Mouse (Mus musculus) bone marrow, adult 2 months (tissue): Measurements from ENCODE around the gene Plekha5. TPM values are rescaled to one million over a fixed set of nuclear protein-coding genes. Genes with fewer than 3 reads are reported as not detected.

ENCODE experiments used
- H3K27ac ChIP-seq: fragments of 200-500 bp; 2 replicates; pipeline ENCODE4 v1.5.1; 2012; ENCODE audit warnings: low read depth, mild to moderate bottlenecking, control low read depth, inconsistent platforms, low read length; ENCODE audit not compliant: control insufficient read depth, poor library complexity, insufficient read depth
- H3K4me1 ChIP-seq: fragments of 200-500 bp; 2 replicates; pipeline ENCODE4 v1.6.1; 2011; ENCODE audit warnings: low read length; ENCODE audit not compliant: control insufficient read depth, insufficient read depth
- H3K4me3 ChIP-seq: fragments of 200-500 bp; replicated peaks from 2 replicates; pipeline ENCODE3; 2011; ENCODE audit warnings: mild to moderate bottlenecking, low read depth, low read length, control low read depth; ENCODE audit not compliant: control insufficient read depth
- CTCF ChIP-seq: fragments of 200-500 bp; IDR thresholded peaks from 2 replicates; pipeline ENCODE4 v1.5.1; 2011; ENCODE audit warnings: low read length, control low read depth; ENCODE audit not compliant: control insufficient read depth, insufficient read depth
- POLR2A ChIP-seq: fragments of 200-500 bp; IDR thresholded peaks from 2 replicates; pipeline ENCODE4 v1.6.1; 2011; ENCODE audit warnings: low read depth, mild to moderate bottlenecking, control low read depth, low read length, borderline replicate concordance; ENCODE audit not compliant: control insufficient read depth
- WGBS: fragments of 180-500 bp; shearing (Covaris S2); methylation state at CpG from one replicate; pipeline ENCODE4 v1.1.7; 2018; 5-methylcytosine and 5-hydroxymethylcytosine counted together
- polyA plus RNA-seq: library from polyadenylated mRNA; stranded (reverse); fragments of >200 nt; gene quantifications from 2 replicates; pipeline ENCODE4 v1.2.4, GENCODE M21; 2011; ENCODE audit warnings: low replicate concordance; ENCODE audit not compliant: missing spikeins, insufficient read depth, insufficient read length

The Plekha5 gene
- polyA plus RNA-seq, 1 experiment = 3.8 TPM

GRCm38 (mm10) chr6:140423041-140423845 is 611 bp upstream of the Plekha5 start:
- TF ChIP-seq CTCF (no peak), POLR2A (no peak)
- Histone ChIP-seq H3K27ac (no peak overlapping the region), H3K4me1 (no peaks in the 10 kb centered on the region), H3K4me3 (peak overlapping the region; percentile 34)
- 19% methylated on average over 29 of the region's 29 CpGs for WGBS

DNA sequence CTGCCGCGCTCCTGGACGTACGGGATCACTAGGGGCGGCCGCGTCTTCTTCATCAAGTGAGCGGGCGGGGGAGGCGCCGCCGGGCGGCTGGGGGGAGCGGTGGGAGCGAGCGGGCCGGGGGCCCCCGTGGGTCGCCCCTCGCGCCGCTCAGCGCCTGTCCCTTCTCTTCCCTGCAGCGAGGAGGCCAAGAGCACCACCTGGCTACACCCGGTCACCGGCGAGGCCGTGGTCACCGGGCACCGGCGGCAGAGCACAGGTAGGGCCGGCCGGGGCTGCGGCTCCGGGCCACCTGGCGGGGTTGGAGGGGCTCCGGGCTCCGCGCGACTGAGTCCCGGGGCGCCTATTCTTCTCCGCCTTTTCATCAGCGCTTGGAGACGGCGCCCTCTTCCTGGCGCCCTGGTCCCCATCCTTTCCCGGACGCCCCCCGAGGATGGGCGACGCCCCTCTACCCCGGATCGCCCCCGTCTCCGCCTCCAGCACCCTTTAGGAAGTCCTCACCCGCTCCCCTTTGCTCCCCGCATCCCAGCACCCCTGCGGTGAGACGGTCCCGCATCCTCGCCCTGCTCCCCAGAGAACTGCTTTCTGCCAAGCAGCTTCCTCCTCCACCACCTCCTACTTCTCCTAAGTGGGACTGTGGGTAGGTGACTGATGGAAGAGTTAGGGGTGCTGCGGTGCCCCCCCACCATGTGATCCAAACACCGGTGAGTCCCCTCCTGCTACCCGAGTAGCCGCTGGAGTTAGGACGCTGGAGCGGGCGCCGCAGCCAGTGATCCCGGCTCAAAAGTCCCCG is 542 bp downstream of the Plekha5 start:
- under 1% methylated on average over 56 of the region's 72 CpGs for WGBS
- TF ChIP-seq CTCF (no peak), POLR2A (no peak)
- Histone ChIP-seq H3K4me3 (peak overlapping the region; percentile 54), H3K4me1 (no peaks in the 10 kb centered on the region), H3K27ac (no peak overlapping the region)

GRCm38 (mm10) chr6:140424991-140425361 is 1.1 kb downstream of the Plekha5 start:
- Histone ChIP-seq H3K27ac (no peak overlapping the region), H3K4me3 (peak overlapping the region; percentile 45), H3K4me1 (no peaks in the 10 kb centered on the region)
- no peak for TF ChIP-seq POLR2A
- no peak for TF ChIP-seq CTCF
- WGBS = 5% methylated on average over 17 of the region's 17 CpGs

DNA sequence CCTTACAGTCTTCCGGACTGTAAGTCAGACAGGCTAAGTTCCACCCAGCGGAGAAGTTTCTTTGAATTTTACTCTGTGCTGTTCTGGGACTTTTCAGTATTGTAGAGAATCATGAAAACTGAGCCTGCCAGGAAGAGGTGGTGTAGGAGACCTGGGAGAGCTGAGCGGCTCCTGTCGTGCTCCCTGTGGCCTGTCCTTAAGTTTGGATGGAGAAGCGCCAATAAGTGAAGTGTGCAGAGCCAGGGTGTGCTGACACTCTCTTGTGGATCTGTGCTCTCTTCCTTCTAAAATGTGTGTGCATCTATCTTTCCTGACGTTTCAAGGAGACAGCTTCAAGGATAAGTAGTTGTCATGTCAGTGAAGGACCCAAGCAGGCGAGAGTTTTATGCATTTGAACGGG is 5.4 kb downstream of the Plekha5 start:
- Histone ChIP-seq H3K4me1 (no peaks in the 10 kb centered on the region), H3K4me3 (no peak overlapping the region), H3K27ac (no peak overlapping the region)
- TF ChIP-seq CTCF (no peak), POLR2A (no peak)
- WGBS = 83% methylated on average over 8 of the region's 8 CpGs

- H3K27ac ChIP-seq = no peak overlapping the region
- no peak overlapping the region for H3K4me3 ChIP-seq
- WGBS = 89% methylated on average over 9 of the region's 9 CpGs
- no peaks in the 10 kb centered on the region for H3K4me1 ChIP-seq
- no peak for TF ChIP-seq POLR2A
- no peak for TF ChIP-seq CTCF
These were observed 8.5 kb downstream of the Plekha5 start for GRCm38 (mm10) chr6:140432363-140432762.

- Histone ChIP-seq H3K27ac (no peak overlapping the region), H3K4me3 (no peak overlapping the region), H3K4me1 (no peaks in the 10 kb centered on the region)
- WGBS = 82% methylated on average over 5 of the region's 5 CpGs
- TF ChIP-seq CTCF = 0 out of 2 replicates have a peak, but pooled peaks have one; percentile 12
- TF ChIP-seq POLR2A = no peak
These were observed 19.5 kb downstream of the Plekha5 start for GRCm38 (mm10) chr6:140443374-140443773.

GRCm38 (mm10) chr6:140444147-140444546 is 20.3 kb downstream of the Plekha5 start:
- Histone ChIP-seq H3K4me1 (no peaks in the 10 kb centered on the region), H3K4me3 (no peak overlapping the region), H3K27ac (no peak overlapping the region)
- 80% methylated on average over 7 of the region's 7 CpGs for WGBS
- TF ChIP-seq POLR2A (no peak), CTCF (no peak)

GRCm38 (mm10) chr6:140444855-140445465 is 21.1 kb downstream of the Plekha5 start:
- H3K4me1 ChIP-seq = no peaks in the 10 kb centered on the region
- TF ChIP-seq CTCF = no peak
- no peak for TF ChIP-seq POLR2A
- no peak overlapping the region for H3K27ac ChIP-seq
- WGBS = 88% methylated on average over 10 of the region's 10 CpGs
- no peak overlapping the region for H3K4me3 ChIP-seq
